Mouse (Mus musculus): ENCODE data around the gene Gm7075. TPM values are rescaled to one million over a fixed set of nuclear protein-coding genes. Genes with fewer than 3 reads are reported as not detected.

Gene Gm7075
- total and polyA plus RNA-seq, 3 experiments = not detected

DNA sequence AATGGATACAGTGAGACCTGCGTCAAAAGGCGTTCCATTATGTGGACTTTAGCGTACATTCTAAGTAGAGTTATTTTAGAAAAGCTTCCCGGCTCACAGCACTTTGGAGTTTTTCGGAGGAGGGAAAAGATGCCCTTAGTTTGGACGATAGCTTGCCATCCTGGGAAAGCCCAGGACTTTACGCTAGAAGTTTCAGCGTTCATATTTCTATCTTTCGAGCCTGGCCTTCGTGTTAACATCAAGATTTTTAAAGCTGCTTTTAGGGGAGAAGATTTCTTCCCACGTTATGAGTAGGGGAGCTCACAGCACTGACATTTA lies 7.4 kb upstream of the Gm7075 start:
- Histone ChIP-seq H3K27ac (ENCODE audit: insufficient read depth, low read depth) (peak overlapping the region; percentile 11; the same call in 1 of the 2 replicates), H3K9ac (ENCODE audit: insufficient read depth, low read depth) (peak overlapping the region; percentile 92), H3K36me3 (replicated peaks in 1 of 2; ENCODE audit: control insufficient read depth in 1 of 2, insufficient read depth in 1 of 2, low read length in 1 of 2) (no peaks in the 10 kb centered on the region), H3K4me2 (ENCODE audit: insufficient read depth, low read depth, poor library complexity, severe bottlenecking) (peak overlapping the region; percentile 79), H3K4me3 (replicated peaks in 1 of 3; ENCODE audit: low read depth in 2 of 3, low read length in 2 of 3, poor library complexity in 1 of 3) (peak overlapping the region; percentile 58 to 82 (median 69)), H3K9me3 (replicated peaks; ENCODE audit: low read length) (no peaks in the 10 kb centered on the region), H3K79me2 (replicated peaks; ENCODE audit: control insufficient read depth, extremely low read depth, insufficient read depth, poor library complexity, severe bottlenecking) (no peaks in the 10 kb centered on the region), H3K4me1 (ENCODE audit: control insufficient read depth in 1 of 2, insufficient read depth in 2 of 2) (peaks cover 0 to 14% of the 10 kb centered on the region in 2 experiments; a peak in 2 of 4 replicates), H3K27me3 (replicated peaks) (no peaks in the 10 kb centered on the region)
- TF ChIP-seq ZNF384 (IDR thresholded peaks at IDR 0.05; ENCODE audit: low read depth, low read length) (no peak), MEF2A (IDR thresholded peaks at IDR 0.05; ENCODE audit: borderline replicate concordance, low read depth, low read length) (no peak), MYC (IDR thresholded peaks at IDR 0.05; ENCODE audit: low read depth, low read length) (no peak), SMC3 (IDR thresholded peaks at IDR 0.05; ENCODE audit: low read depth, low read length) (no peak), BHLHE40 (IDR thresholded peaks at IDR 0.05; ENCODE audit: low read depth, low read length) (no peak), JUN (IDR thresholded peaks at IDR 0.05; ENCODE audit: insufficient read depth, low read depth, low read length) (no peak), ZMIZ1 (IDR thresholded peaks at IDR 0.05; ENCODE audit: low read depth, low read length) (no peak), ETS1 (conservative IDR thresholded peaks at IDR 0.05; ENCODE audit: low read depth, low read length) (no peak), SIN3A (IDR thresholded peaks at IDR 0.05; ENCODE audit: low read length) (no peak), USF2 (conservative IDR thresholded peaks at IDR 0.05; ENCODE audit: low read depth, low read length) (no peak), CTCF (conservative IDR thresholded peaks at IDR 0.05 in 1 of 2, IDR thresholded peaks at IDR 0.05 in 1 of 2; ENCODE audit: low read depth in 2 of 2, low read length in 2 of 2) (no peak), TCF12 (IDR thresholded peaks at IDR 0.05; ENCODE audit: low read depth, low read length) (no peak), ZKSCAN1 (IDR thresholded peaks at IDR 0.05; ENCODE audit: borderline replicate concordance, low read depth, low read length) (no peak), MAFK (IDR thresholded peaks at IDR 0.05; ENCODE audit: insufficient replicate concordance, low read length) (no peak), EP300 (IDR thresholded peaks at IDR 0.05; ENCODE audit: low read length) (no peak), NRF1 (IDR thresholded peaks at IDR 0.05; ENCODE audit: low read depth, low read length) (no peak), TBP (conservative IDR thresholded peaks at IDR 0.05; ENCODE audit: low read depth, low read length) (no peak)
- dilution Hi-C loops (cut with MboI; ENCODE audit: extremely low pct_ligation_motif_present, extremely low pct_unique_long_range_greater_than_20kb, low sequenced_read_pairs) (no loop called here), in situ Hi-C loops (cut with MboI; ENCODE audit: low pct_ligation_motif_present, low pct_unique_long_range_greater_than_20kb, low sequenced_read_pairs) (no loop called here)
- DNase-seq (ENCODE audit: extremely low read depth) = no peak

- peak; percentile 51 for DNase-seq (ENCODE audit: extremely low read depth)
- no peaks in the 10 kb centered on the region for H3K36me3 ChIP-seq (replicated peaks in 1 of 2; ENCODE audit: control insufficient read depth in 1 of 2, insufficient read depth in 1 of 2, low read length in 1 of 2)
- H3K27ac ChIP-seq (ENCODE audit: insufficient read depth, low read depth) = peak overlapping the region; percentile 11; the same call in 1 of the 2 replicates
- H3K27me3 ChIP-seq (replicated peaks) = no peaks in the 10 kb centered on the region
- peak overlapping the region; percentile 79 for H3K4me2 ChIP-seq (ENCODE audit: insufficient read depth, low read depth, poor library complexity, severe bottlenecking)
- in situ Hi-C loops (cut with MboI; ENCODE audit: low pct_ligation_motif_present, low pct_unique_long_range_greater_than_20kb, low sequenced_read_pairs) = no loop called here
- no peaks in the 10 kb centered on the region for H3K9me3 ChIP-seq (replicated peaks; ENCODE audit: low read length)
- peak overlapping the region; percentile 58 to 82 (median 69) for H3K4me3 ChIP-seq (replicated peaks in 1 of 3; ENCODE audit: low read depth in 2 of 3, low read length in 2 of 3, poor library complexity in 1 of 3)
- H3K79me2 ChIP-seq (replicated peaks; ENCODE audit: control insufficient read depth, extremely low read depth, insufficient read depth, poor library complexity, severe bottlenecking) = no peaks in the 10 kb centered on the region
- peak overlapping the region; percentile 92 for H3K9ac ChIP-seq (ENCODE audit: insufficient read depth, low read depth)
- peaks cover 0 to 14% of the 10 kb centered on the region in 2 experiments; a peak in 2 of 4 replicates for H3K4me1 ChIP-seq (ENCODE audit: control insufficient read depth in 1 of 2, insufficient read depth in 2 of 2)
- dilution Hi-C loops (cut with MboI; ENCODE audit: extremely low pct_ligation_motif_present, extremely low pct_unique_long_range_greater_than_20kb, low sequenced_read_pairs) = no loop called here
- no peak for TF ChIP-seq KAT2A (IDR thresholded peaks at IDR 0.05; ENCODE audit: insufficient replicate concordance, low read length)
- TF ChIP-seq SMC3 (IDR thresholded peaks at IDR 0.05; ENCODE audit: low read depth, low read length) = no peak
- TF ChIP-seq BHLHE40 (IDR thresholded peaks at IDR 0.05; ENCODE audit: low read depth, low read length) = peak; percentile 23; the same call in 1 of the 2 replicates
- no peak for TF ChIP-seq RAD21 (IDR thresholded peaks at IDR 0.05; ENCODE audit: low read depth, low read length)
- TF ChIP-seq ZMIZ1 (IDR thresholded peaks at IDR 0.05; ENCODE audit: low read depth, low read length) = no peak
- no peak for TF ChIP-seq ELF1 (IDR thresholded peaks at IDR 0.05; ENCODE audit: low read depth, low read length)
- no peak for TF ChIP-seq USF2 (conservative IDR thresholded peaks at IDR 0.05; ENCODE audit: low read depth, low read length)
- TF ChIP-seq GABPA (IDR thresholded peaks at IDR 0.05; ENCODE audit: insufficient replicate concordance, low read depth, low read length) = no peak
- TF ChIP-seq HCFC1 (IDR thresholded peaks at IDR 0.05; ENCODE audit: low read depth, low read length) = no peak
- TF ChIP-seq EP300 (IDR thresholded peaks at IDR 0.05; ENCODE audit: low read length) = no peak
- no peak for TF ChIP-seq UBTF (IDR thresholded peaks at IDR 0.05; ENCODE audit: low read depth, low read length)
- TF ChIP-seq JUND (conservative IDR thresholded peaks at IDR 0.05; ENCODE audit: low read depth, low read length) = no peak
- no peak for TF ChIP-seq SIN3A (IDR thresholded peaks at IDR 0.05; ENCODE audit: low read length)
- no peak; a peak in 1 of 4 replicates for TF ChIP-seq CTCF (conservative IDR thresholded peaks at IDR 0.05 in 1 of 2, IDR thresholded peaks at IDR 0.05 in 1 of 2; ENCODE audit: low read depth in 2 of 2, low read length in 2 of 2)
- no peak for TF ChIP-seq NRF1 (IDR thresholded peaks at IDR 0.05; ENCODE audit: low read depth, low read length)
- TF ChIP-seq ZKSCAN1 (IDR thresholded peaks at IDR 0.05; ENCODE audit: borderline replicate concordance, low read depth, low read length) = no peak
- peak; percentile 89 for TF ChIP-seq ZNF384 (IDR thresholded peaks at IDR 0.05; ENCODE audit: low read depth, low read length)
- TF ChIP-seq NELFE (IDR thresholded peaks at IDR 0.05; ENCODE audit: low read depth, low read length) = 0 out of 2 replicates have a peak, but pooled peaks have one; percentile 18
- no peak for TF ChIP-seq ETS1 (conservative IDR thresholded peaks at IDR 0.05; ENCODE audit: low read depth, low read length)
- TF ChIP-seq MXI1 (IDR thresholded peaks at IDR 0.05; ENCODE audit: low read depth, low read length) = peak; percentile 40; the same call in 1 of the 2 replicates
- no peak for TF ChIP-seq MAZ (IDR thresholded peaks at IDR 0.05; ENCODE audit: low read depth, low read length)
- no peak for TF ChIP-seq POLR2A (IDR thresholded peaks at IDR 0.05; ENCODE audit: low read depth, low read length)
- no peak for TF ChIP-seq IRF4 (IDR thresholded peaks at IDR 0.05; ENCODE audit: low read depth, low read length)
These were observed 6.8 kb upstream of the Gm7075 start for GRCm38 (mm10) chr10:63428243-63429022.
